Mouse (Mus musculus) cerebellum, adult 2 months (tissue): Measurements from ENCODE around the gene Igf2bp1.

Experiments
- CTCF ChIP-seq: fragments of 200-500 bp; IDR thresholded peaks from 2 replicates; pipeline ENCODE4 v1.5.1; 2011; ENCODE audit warnings: low read depth, mild to moderate bottlenecking, control low read depth, low read length, moderate library complexity, borderline replicate concordance; ENCODE audit not compliant: insufficient read depth
- POLR2A ChIP-seq: fragments of 200-500 bp; IDR thresholded peaks from 2 replicates; pipeline ENCODE4 v1.6.1; 2011; ENCODE audit warnings: low read length, control low read depth, borderline replicate concordance; ENCODE audit not compliant: insufficient read depth

DNA sequence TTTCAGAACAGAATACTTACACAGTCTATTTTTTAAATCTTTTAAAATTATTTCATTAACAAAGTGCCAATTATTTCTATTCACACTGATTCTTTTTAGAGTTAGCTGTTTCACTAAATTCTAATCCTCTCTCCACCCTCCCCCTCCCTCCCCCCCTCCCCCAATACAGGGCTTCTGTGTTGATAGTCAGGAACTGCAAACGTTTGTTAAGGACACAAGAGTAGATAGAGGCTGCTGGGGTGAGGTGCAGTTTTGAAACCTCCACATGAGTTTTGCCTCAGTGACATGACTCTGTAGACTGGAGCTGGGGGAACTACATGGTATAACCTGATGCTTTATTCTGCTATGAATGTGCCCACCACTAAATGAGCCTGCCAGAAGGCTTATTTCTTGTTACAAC, 3.1 kb upstream of the Igf2bp1 start:
- TF ChIP-seq CTCF: no peak
- no peak for TF ChIP-seq POLR2A
